Mouse (Mus musculus) NIH3T3 (cell line): Measurements from ENCODE around the gene Rhoc.
A peak's percentile ranks its signal among the peaks of the same experiment; 100 is the strongest.

Experiments
- DNase-seq: peaks from one replicate; pipeline ENCODE4 v3.0.0-alpha.2; 2012; ENCODE audit warnings: low read depth

The Rhoc gene

DNA sequence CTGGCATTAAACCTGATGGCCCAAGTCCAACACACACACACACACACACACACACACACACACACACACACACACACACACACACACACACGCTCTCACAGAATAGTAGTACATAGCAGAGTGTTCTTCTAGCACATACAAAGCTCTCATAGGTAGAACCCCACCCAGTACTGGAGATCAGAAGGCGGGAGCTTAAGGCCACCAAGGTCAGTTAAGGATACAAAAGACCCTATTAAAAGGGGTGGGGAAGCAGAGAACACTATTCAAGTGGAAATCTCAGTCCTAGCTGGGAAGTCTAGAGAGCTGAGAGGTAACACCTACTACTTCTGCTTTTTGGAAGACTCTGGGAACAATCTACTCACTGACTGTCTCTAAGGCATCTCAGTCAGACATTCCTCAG is 27.2 kb downstream of the Rhoc start:
- no peak for DNase-seq

DNA sequence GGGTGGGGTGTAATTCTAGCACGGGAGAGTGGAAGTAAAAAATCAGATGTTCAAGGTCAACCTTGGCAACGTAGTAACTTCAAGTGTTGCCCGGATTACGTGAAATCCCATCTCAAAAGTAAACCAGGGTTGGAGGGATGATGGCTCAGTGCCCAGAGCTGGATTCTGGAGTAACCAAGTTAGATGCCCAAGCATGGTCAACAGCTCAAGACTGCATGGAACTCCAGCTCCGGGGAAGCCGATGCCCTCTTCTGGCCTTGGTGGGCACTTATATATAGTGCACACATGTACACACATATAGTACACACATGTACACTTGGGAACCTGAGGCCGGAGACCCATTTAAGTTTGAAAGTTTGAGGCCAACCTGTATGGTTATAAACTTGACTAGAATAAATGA is 28.0 kb downstream of the Rhoc start:
- DNase-seq: peak; percentile 25

DNA sequence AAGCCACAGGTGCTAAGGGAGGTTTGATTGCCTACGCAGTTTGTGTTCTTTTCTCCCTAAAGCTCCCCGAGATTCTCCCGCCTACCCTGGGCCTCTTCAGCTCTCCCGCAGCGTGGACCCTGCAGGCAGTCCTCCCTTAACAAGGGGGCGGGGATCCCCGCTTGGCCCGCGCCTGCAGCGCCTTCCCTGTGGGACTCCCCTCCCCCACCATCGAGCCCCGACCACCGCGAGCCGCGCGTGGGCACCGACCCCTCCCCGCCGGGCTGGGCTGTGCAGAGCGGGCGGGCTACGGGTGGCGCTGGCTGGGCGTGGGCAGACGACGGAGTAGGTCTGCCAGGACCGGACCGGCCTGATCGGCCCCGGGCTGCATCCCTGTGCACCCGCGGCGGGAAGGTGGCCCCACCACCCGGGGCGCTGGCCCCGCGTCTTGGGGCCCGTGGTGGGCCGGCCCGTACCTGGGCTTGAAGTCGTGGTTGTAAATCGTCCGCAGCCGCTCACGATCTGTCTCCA is 29.4 kb downstream of the Rhoc start:
- peak; percentile 78 for DNase-seq

DNA sequence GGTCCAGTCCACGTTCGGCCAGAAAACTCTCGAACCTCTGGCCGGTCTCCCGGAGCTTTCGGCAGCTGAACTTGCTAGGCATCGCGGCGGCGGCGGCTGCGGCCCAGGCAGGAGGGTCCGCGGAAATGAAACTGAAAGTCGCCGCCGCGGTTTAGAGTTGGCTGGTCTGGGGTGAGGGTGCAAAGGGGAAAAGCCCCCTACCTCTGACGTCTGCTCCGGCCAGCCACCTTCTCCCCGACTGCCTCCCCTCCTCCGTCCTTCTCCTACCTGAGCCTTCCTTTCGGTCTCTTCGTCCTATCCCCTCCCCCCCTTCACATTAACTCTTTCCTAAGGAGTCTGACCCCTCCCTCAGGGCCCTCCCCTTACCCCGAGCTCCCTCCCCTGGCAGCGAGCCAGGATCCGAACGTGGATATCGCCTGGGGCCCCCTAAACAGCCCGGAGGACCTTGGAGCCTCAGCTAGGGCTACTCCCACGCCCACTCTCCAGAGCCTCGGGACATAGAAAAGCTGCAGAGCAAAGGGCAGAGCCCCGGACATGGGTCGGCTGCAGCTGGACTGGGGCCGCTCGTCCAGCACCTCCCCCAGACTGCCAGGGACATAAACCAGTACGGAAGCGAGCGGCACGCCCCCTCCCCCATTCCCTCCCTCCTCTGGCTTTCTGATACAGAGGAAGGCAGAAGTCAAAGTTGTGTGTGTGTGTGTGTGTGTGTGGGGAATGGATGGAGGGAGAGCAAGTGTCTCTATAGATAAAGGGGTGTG is 30.0 kb downstream of the Rhoc start, which contains the start of gene Mov10:
Gene Mov10 (minus strand): TSS at position 573 of the 758 bp plus-strand sequence.
- peak; percentile 86 for DNase-seq

DNA sequence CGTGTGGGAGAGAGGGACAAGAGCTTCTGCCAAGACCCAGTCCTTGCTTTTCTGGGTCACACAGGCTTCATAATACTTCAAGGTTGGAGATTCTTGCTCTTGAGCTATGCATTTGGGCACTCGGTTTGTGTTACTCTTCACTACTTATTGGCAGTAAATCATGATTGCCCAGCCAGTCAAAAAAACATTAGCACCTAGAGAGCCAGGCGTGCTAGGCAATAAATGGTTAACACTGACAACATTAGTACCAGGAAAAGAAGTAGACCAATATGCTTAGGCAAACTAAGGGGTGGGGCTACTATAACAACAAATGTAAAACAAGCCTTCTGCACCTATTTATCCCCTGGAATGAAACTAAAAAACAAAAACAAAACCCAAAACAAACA is 30.6 kb downstream of the Rhoc start:
- DNase-seq: no peak

DNA sequence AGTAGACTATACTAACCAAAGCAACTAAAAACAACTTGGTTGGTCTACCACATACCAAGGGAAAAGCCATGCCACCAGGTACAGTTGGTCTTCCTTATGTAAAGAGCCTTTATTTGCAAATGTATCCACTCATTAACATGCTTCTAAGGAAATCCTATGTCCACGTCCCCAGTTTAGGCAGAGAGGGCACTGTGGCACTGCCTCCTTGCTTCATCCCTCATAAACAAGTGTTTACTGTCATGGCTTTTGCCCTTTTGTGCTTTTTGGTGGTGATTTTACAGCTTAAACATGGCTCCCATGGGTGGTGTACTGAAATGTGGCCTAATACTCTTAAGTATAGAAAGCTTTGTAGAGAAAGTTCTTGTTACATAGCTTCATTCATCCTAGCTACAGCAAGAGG is 32.3 kb downstream of the Rhoc start:
- no peak for DNase-seq

DNA sequence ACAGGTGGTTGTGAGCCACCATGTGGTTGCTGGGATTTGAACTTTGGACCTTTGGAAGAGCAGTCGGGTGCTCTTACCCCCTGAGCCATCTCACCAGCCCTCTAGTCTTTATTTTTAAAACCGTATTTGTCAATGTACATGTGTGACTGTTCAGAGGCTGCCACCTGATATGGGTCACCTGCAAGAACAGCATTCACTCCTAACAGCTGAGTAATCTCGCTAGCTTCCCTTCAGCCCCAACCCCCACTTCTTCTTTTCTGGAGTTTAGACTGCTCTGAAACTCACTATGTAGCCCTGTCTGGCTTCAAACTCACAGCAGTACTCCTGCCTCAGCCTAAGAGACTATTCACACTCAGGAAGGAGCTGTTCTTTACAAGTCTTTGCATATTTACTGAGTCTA is 34.2 kb downstream of the Rhoc start:
- no peak for DNase-seq

DNA sequence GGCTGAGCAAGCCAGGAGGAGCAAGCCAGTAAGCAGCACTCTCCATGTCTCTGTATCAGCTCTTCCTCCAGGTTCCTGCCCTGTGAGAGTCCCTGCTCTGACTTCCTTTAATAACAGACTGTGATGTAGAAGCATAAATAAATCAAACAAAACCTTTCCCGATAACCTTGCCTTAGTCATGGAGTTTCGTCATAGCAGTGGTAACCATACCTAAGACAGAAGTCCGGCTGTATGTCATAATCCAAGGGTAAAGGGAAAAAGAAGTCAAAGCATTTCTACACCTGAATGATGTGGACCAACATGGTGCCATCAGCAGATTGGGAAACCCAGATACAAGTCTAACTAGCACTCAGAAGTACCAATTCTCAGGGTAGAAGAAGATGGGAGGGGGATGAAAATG is 47.6 kb downstream of the Rhoc start:
- DNase-seq: no peak

DNA sequence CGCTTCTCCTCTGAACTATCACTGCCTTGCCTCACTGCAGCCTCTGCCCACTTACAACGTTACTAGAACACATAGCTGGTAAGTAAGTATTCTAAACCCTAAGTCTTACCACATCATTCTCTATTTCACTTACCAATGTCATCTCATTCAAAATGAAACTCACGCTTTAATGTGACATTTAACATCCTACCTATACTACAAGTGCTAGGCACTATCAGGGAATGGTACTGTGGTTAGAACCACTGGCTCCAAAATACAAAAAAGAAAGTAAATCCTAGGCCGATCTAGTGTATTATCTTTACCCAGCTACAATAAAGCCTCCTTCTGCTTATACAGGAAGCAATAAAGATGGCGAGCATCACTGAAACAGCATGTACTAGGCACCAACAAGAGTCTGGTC is 52.9 kb downstream of the Rhoc start:
- DNase-seq: no peak
